Mouse (Mus musculus): ENCODE results near the gene Hivep3.

GRCm38 (mm10) chr4:120007889-120008288 lies 274.3 kb downstream of the Hivep3 start:
- no peak for TF ChIP-seq CTCF (conservative IDR thresholded peaks at IDR 0.05; ENCODE audit: low read length)
- no peak for TF ChIP-seq NANOG (IDR thresholded peaks at IDR 0.05; ENCODE audit: borderline replicate concordance, low read length)
